Mouse (Mus musculus) heart, embryonic 16.5 days (tissue): ENCODE measurements at regions not wholly inside any gene's neighbourhood (a gene's known extent, or its start where the extent isn't known, plus 50 kb on each side); places are given as distances from the start of the nearest gene placed in this dataset.

ENCODE experiments used
- ATAC-seq: fragments of 200-750 bp; cut with Nextera tagmentation; replicated peaks from 2 replicates; pipeline ENCODE4 v1.8.0; 2017; ENCODE audit warnings: moderate number of reproducible peaks; ENCODE audit not compliant: insufficient read depth, low FRiP score; ENCODE audit errors: extremely low read depth
- H3K27ac ChIP-seq: fragments of 300-500 bp; sonication (generic); 2 replicates; pipeline ENCODE4 v1.5.1; 2014; ENCODE audit warnings: mild to moderate bottlenecking, low read length, control low read depth, moderate library complexity
- H3K27me3 ChIP-seq: fragments of 300-500 bp; sonication (generic); 2 replicates; pipeline ENCODE4 v1.6.1; 2014; ENCODE audit warnings: low read length, mixed read lengths; ENCODE audit not compliant: control insufficient read depth, insufficient read depth
- H3K36me3 ChIP-seq: fragments of 300-500 bp; sonication (generic); 2 replicates; pipeline ENCODE4 v1.6.1; 2014; ENCODE audit not compliant: control insufficient read depth, insufficient read depth
- H3K4me1 ChIP-seq: fragments of 300-500 bp; sonication (generic); 2 replicates; pipeline ENCODE4 v1.6.1; 2014; ENCODE audit warnings: low read length, mixed read lengths; ENCODE audit not compliant: control insufficient read depth, insufficient read depth
- H3K4me2 ChIP-seq: fragments of 300-500 bp; sonication (generic); 2 replicates; pipeline ENCODE4 v1.6.1; 2014; ENCODE audit warnings: low read depth, mild to moderate bottlenecking, control low read depth, low read length
- H3K4me3 ChIP-seq: fragments of 300-500 bp; sonication (generic); 2 replicates; pipeline ENCODE4 v1.5.1; 2014; ENCODE audit warnings: mild to moderate bottlenecking, control low read depth, low read length
- H3K9ac ChIP-seq: fragments of 300-500 bp; sonication (generic); 2 replicates; pipeline ENCODE4 v1.6.1; 2014; ENCODE audit warnings: low read length, control low read depth
- H3K9me3 ChIP-seq: fragments of 300-500 bp; sonication (generic); replicated peaks from 2 replicates; pipeline ENCODE4 v1.6.1; 2016; ENCODE audit warnings: low read length; ENCODE audit not compliant: control insufficient read depth
- WGBS: fragments of 180-500 bp; shearing (Covaris S2); extraction: QIAGEN DNeasy Blood & Tissue Kit; methylation state at CpG from one replicate; pipeline ENCODE4 v1.1.7; 2014; 5-methylcytosine and 5-hydroxymethylcytosine counted together

DNA sequence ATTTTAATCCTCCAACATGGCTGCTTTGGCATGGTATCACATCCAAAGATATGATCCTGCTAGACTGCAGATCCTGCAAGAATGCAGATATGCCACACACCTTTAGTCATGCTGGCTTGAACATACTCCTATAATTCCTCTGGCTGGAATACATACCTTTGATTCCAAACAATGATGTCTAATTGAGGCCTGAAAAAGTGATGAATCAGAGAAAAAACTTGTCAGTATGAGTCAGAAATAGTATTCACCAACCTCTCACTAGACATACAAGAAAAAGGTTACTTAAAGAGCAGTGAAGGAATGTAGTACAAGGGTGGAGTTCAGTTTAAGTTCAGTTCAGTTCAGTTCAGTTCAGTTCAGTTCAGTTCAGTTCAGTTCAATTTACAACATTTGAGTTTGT is 214.5 kb upstream of the Sema3a start:
- Histone ChIP-seq H3K9ac (no peak overlapping the region), H3K4me1 (no peaks in the 10 kb centered on the region), H3K27me3 (no peaks in the 10 kb centered on the region), H3K4me3 (no peak overlapping the region), H3K27ac (no peak overlapping the region), H3K9me3 (no peaks in the 10 kb centered on the region), H3K36me3 (no peaks in the 10 kb centered on the region), H3K4me2 (no peak overlapping the region)
- no peak for ATAC-seq

DNA sequence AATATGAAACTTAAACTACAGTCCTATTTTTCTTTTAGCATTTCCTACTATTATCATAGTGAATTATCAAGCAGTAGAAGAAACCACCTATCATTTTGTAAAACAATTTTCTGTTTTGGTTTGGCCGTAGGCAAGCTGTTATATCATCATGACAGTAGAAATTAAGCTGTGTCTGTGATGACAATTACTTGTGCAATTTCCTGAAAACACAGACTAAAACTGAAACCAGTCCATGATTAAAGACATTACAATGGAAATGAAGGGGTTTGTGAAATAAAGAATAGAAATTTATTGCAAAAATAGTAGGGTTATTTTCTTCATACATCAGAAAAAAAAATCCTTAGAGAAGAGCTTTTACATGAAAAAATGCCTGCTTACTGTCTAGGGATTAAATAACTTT is 210.8 kb upstream of the Sema3a start:
- H3K4me3 ChIP-seq: no peak overlapping the region
- no peaks in the 10 kb centered on the region for H3K4me1 ChIP-seq
- no peaks in the 10 kb centered on the region for H3K9me3 ChIP-seq
- no peak overlapping the region for H3K9ac ChIP-seq
- no peak overlapping the region for H3K4me2 ChIP-seq
- no peaks in the 10 kb centered on the region for H3K27me3 ChIP-seq
- no peaks in the 10 kb centered on the region for H3K36me3 ChIP-seq
- H3K27ac ChIP-seq: no peak overlapping the region
- ATAC-seq: no peak
- 56% methylated on average over 1 of the region's 1 CpGs for WGBS

DNA sequence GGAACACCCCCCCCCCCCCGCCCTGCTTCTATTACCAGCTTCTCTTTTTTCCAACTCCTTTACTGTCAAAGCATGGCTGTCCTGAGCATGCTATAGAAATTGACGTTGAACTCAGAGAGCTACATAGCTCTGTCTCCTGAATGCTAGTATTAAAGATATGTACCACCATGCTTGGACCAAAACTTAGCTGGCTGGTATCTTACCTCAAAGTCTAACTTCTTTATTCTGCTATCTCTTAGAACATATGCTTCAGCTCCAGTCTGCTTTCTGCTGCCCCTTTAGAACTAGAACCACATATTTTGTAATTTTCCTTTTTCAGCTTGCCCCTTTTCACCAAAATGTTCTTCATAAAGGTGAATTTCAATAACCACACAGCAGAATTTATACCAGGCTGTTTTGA is 205.9 kb upstream of the Sema3a start:
- H3K9me3 ChIP-seq: no peaks in the 10 kb centered on the region
- no peak overlapping the region for H3K9ac ChIP-seq
- H3K4me1 ChIP-seq: no peaks in the 10 kb centered on the region
- H3K27me3 ChIP-seq: no peaks in the 10 kb centered on the region
- no peaks in the 10 kb centered on the region for H3K36me3 ChIP-seq
- 70% methylated on average over 2 of the region's 2 CpGs for WGBS
- no peak overlapping the region for H3K4me3 ChIP-seq
- no peak for ATAC-seq
- no peak overlapping the region for H3K4me2 ChIP-seq
- no peak overlapping the region for H3K27ac ChIP-seq

DNA sequence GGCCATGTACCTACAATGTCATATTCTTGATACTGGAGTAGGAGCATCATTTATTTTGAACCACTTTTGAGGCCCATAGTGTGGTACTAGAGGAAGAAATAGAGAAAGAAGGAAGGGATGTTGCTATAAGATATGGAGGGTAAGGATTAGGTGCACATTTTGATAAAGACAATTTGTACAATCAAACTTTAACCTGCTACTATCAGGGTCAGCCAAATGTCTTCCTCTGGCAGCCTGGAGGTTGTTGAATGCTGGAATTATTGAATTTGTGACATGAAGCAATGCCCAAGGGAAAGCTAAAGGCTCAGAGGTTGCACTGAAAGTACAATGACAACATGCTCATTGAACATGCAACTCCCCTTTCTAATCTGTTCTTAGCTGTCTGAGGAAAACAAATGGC is 202.3 kb upstream of the Sema3a start:
- Histone ChIP-seq H3K9me3 (no peaks in the 10 kb centered on the region), H3K4me3 (no peak overlapping the region), H3K27ac (no peak overlapping the region), H3K4me2 (no peak overlapping the region), H3K36me3 (no peaks in the 10 kb centered on the region), H3K27me3 (no peaks in the 10 kb centered on the region), H3K4me1 (no peaks in the 10 kb centered on the region), H3K9ac (no peak overlapping the region)
- no peak for ATAC-seq

DNA sequence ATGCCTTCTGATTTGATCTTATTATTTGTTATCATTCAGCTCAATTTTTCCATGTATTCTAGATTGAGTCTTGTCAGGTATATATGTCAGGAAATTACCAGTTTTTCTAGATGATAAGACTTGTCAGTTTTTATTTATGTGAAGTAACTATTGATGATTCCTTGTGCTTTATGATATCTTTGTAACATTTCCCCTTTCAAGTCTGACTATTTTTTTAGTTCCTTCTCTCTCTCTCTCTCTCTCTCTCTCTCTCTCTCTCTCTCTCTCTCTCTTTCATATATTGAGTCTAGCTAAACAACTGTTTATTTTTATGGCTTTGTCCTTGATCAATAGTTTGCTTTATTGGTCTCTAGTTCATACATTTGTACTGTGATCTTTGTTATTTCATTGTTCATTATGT is 199.7 kb upstream of the Sema3a start:
- no peaks in the 10 kb centered on the region for H3K4me1 ChIP-seq
- no peak for ATAC-seq
- H3K27me3 ChIP-seq: no peaks in the 10 kb centered on the region
- H3K9me3 ChIP-seq: no peaks in the 10 kb centered on the region
- no peaks in the 10 kb centered on the region for H3K36me3 ChIP-seq
- no peak overlapping the region for H3K27ac ChIP-seq
- H3K4me3 ChIP-seq: no peak overlapping the region
- H3K9ac ChIP-seq: no peak overlapping the region
- H3K4me2 ChIP-seq: no peak overlapping the region

DNA sequence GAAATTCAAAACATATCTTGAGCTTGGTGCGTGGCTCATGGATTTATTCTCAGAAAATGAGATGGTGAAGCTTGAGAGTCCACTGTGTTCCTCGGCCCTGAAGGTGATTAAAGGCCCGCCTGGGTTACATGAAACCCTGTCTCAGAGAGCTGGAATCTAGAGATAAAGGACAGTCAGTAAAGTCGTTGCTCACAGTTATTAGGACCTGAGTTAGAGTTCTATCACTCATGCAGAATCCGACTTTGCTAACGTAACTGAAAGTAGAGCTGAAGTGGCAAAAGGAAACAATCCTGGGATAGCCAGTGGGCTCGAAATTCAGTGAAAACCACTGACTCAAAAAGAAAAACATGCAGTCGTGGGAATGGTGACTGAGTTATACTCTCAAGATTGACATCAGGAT is 198.9 kb upstream of the Sema3a start:
- no peak overlapping the region for H3K9ac ChIP-seq
- ATAC-seq: no peak
- H3K9me3 ChIP-seq: no peaks in the 10 kb centered on the region
- H3K4me1 ChIP-seq: no peaks in the 10 kb centered on the region
- H3K36me3 ChIP-seq: no peaks in the 10 kb centered on the region
- WGBS: 64% methylated on average over 8 of the region's 8 CpGs
- no peaks in the 10 kb centered on the region for H3K27me3 ChIP-seq
- no peak overlapping the region for H3K4me3 ChIP-seq
- H3K4me2 ChIP-seq: no peak overlapping the region
- no peak overlapping the region for H3K27ac ChIP-seq

DNA sequence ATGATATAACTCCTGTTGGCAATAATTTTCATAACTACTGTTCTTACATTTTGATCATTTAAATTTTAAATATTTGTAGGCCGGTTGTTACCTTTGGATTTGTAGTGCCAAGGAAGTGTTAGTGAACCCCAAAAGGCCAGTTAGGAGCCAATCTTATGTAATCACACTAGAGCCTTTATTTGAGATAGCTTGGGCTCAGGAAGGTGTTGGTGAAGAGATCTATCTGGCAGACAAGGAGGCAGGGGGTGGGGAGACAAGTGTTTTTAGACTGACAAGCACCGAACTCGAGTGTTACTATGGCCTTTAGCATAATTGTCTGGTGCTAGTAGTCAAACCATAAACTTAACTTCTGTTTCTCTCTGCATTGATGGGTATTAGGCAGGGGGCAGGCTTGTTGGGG is 198.0 kb upstream of the Sema3a start:
- H3K4me1 ChIP-seq: no peaks in the 10 kb centered on the region
- H3K9ac ChIP-seq: no peak overlapping the region
- no peaks in the 10 kb centered on the region for H3K27me3 ChIP-seq
- no peaks in the 10 kb centered on the region for H3K9me3 ChIP-seq
- H3K4me2 ChIP-seq: no peak overlapping the region
- H3K36me3 ChIP-seq: no peaks in the 10 kb centered on the region
- no peak for ATAC-seq
- 74% methylated on average over 3 of the region's 3 CpGs for WGBS
- no peak overlapping the region for H3K4me3 ChIP-seq
- no peak overlapping the region for H3K27ac ChIP-seq

DNA sequence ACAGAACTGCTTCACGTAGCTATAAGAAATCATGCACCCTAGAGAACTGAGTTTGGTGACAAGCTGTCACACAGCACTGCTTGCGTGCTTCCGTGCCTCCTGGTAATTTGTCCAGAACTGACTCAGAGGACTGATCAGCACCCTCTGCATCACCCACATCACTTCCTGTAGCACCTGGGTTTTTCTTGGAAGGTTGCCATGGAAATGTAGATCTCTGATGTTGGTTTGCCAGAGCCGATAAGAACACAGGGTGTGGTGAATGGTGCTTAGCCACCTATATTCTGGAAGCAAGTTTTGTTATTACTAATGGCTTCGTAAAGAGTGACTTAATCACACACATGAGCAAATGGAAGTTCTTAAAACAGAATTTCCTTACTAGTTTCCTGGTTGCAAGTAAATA is 188.2 kb upstream of the Sema3a start:
- 60% methylated on average over 5 of the region's 5 CpGs for WGBS
- Histone ChIP-seq H3K36me3 (no peaks in the 10 kb centered on the region), H3K4me1 (no peaks in the 10 kb centered on the region), H3K9ac (no peak overlapping the region), H3K4me2 (no peak overlapping the region), H3K9me3 (no peaks in the 10 kb centered on the region), H3K27me3 (no peaks in the 10 kb centered on the region), H3K27ac (no peak overlapping the region), H3K4me3 (no peak overlapping the region)
- no peak for ATAC-seq

DNA sequence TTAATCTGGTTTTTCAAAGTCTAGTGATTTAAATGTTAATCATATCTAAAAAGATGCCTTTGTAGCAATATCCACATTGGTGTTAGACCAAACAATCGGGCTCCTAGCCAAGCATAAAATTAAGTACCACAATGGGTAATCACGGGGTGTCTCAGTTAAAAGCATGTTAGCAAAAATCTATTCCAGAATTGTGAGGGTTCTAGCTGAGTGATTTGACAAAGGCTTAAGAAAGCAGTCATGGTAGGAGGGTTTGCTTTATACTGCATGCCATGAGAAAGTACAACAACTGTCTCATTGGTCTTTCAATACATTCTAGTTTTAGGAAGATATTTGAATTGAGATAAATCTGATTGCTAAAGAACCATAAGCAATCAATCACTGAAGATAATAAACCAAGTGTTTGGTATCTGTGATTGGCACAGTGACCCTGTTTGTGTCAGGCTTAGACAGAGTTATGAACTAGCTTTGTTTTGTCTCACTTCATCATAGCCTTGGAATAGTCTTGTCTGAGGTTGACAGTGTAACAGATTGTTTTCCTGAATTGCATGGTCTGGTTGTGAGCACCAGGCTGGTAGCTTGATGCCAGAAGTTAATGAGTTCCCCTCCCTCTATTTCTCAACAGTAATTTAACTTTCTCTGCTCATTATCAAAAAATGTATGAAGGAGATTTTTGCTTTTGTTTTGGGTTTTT is 186.9 kb upstream of the Sema3a start:
- 75% methylated on average over 2 of the region's 2 CpGs for WGBS
- Histone ChIP-seq H3K4me3 (no peak overlapping the region), H3K27ac (no peak overlapping the region), H3K9ac (no peak overlapping the region), H3K4me2 (no peak overlapping the region), H3K36me3 (no peaks in the 10 kb centered on the region), H3K9me3 (no peaks in the 10 kb centered on the region), H3K4me1 (no peaks in the 10 kb centered on the region), H3K27me3 (no peaks in the 10 kb centered on the region)
- no peak for ATAC-seq

DNA sequence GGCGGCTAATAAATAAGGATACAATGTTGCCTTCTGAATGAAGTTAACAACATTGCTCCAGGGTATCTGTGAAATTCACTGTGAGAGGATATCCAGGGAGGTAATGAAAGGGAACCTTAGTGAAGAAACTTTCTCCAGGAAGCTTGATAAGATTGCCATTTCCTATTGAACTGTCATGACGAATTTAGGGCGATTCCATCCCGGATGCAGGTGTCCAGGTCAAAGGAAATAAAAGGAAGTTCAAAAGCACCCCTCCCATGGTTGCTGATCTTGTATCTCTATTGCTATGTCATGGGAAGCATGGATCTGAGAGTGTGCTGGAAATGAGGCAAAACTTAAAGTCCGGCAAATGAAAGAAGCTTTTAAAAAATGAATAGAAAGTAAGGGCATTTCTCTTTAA is 180.7 kb upstream of the Sema3a start:
- H3K9ac ChIP-seq: no peak overlapping the region
- no peak overlapping the region for H3K4me2 ChIP-seq
- H3K4me3 ChIP-seq: no peak overlapping the region
- H3K27me3 ChIP-seq: no peaks in the 10 kb centered on the region
- H3K27ac ChIP-seq: no peak overlapping the region
- no peaks in the 10 kb centered on the region for H3K9me3 ChIP-seq
- 53% methylated on average over 5 of the region's 5 CpGs for WGBS
- no peak for ATAC-seq
- H3K36me3 ChIP-seq: no peaks in the 10 kb centered on the region
- H3K4me1 ChIP-seq: no peaks in the 10 kb centered on the region
